Mouse (Mus musculus) midbrain, embryonic 14.5 days (tissue): ENCODE data around the gene Gm20517. TPM values are rescaled to one million over a fixed set of nuclear protein-coding genes. Genes with fewer than 3 reads are reported as not detected.

Experiments used
- polyA plus RNA-seq: library from polyadenylated mRNA; unstranded; fragments of >200 nt; fragmentation: Nextera tagmentation; extraction: Ambion mirVana; gene quantifications from 2 replicates; pipeline ENCODE4 v1.2.1, GENCODE M21; 2014

Gm20517 gene
- polyA plus RNA-seq, 1 experiment from 2014 or later, result 3.2 TPM

Other genes starting within 250 kb of the Gm20517 start
- gene Mrps10, start 242.7 kb upstream of the Gm20517 start, polyA plus RNA-seq, result 79.6 and 83.3 TPM in 2 replicates
- 0.30 and 0.69 TPM in 2 replicates for gene Guca1b, start 226.2 kb upstream of the Gm20517 start, polyA plus RNA-seq
- gene Guca1a, start 211.0 kb upstream of the Gm20517 start, polyA plus RNA-seq, result 0.26 and 0.50 TPM in 2 replicates
- 0.05 and 0.15 TPM in 2 replicates for gene AI661453, start 175.0 kb upstream of the Gm20517 start, polyA plus RNA-seq
- gene 1700001C19Rik, start 174.2 kb upstream of the Gm20517 start, polyA plus RNA-seq, result 0.72 and 0.76 TPM in 2 replicates
- gene Taf8, start 109.3 kb upstream of the Gm20517 start, polyA plus RNA-seq, result 17.4 and 19.2 TPM in 2 replicates
- gene Ccnd3, start 106.5 kb upstream of the Gm20517 start, polyA plus RNA-seq, result 56.4 and 67.3 TPM in 2 replicates
- gene Bysl, start 97 bp upstream of the Gm20517 start, polyA plus RNA-seq, result 32.0 and 33.2 TPM in 2 replicates
- gene Med20, start within 50 bp of the Gm20517 start, polyA plus RNA-seq, result 48.1 and 49.5 TPM in 2 replicates
- 7.5 and 7.6 TPM in 2 replicates for gene Usp49, start 19.1 kb downstream of the Gm20517 start, polyA plus RNA-seq
- gene Tomm6, start 76.8 kb downstream of the Gm20517 start, polyA plus RNA-seq, result 298 and 333 TPM in 2 replicates
- gene Frs3, start 77.4 kb downstream of the Gm20517 start, polyA plus RNA-seq, result 32.3 and 33.2 TPM in 2 replicates
- 5.4 and 7.2 TPM in 2 replicates for gene Gm21981, start 82.9 kb downstream of the Gm20517 start, polyA plus RNA-seq
- 2.1 TPM in 1 of 2 replicates, not detected in the other for gene Prickle4, start 83.1 kb downstream of the Gm20517 start, polyA plus RNA-seq
- gene Pgc, start 115.3 kb downstream of the Gm20517 start, polyA plus RNA-seq, result not detected in 2 replicates
- 1.6 and 2.7 TPM in 2 replicates for gene Tfeb, start 125.4 kb downstream of the Gm20517 start, polyA plus RNA-seq
- 8.3 and 8.4 TPM in 2 replicates for gene Mdfi, start 223.1 kb downstream of the Gm20517 start, polyA plus RNA-seq